Mouse (Mus musculus) heart, postnatal 10 days (tissue): ENCODE results near the gene Syne2. TPM values are rescaled to one million over a fixed set of nuclear protein-coding genes. Genes with fewer than 3 reads are reported as not detected.
"Not testable (repeated sequence)": the region's sequence is repeated elsewhere in the genome, so short reads cannot be mapped to it uniquely, and the experiment has no call there.

Experiments
- DNase-seq, 2 experiments: peaks; one replicate each; pipeline ENCODE4 v3.0.0; 2021
- intact Hi-C: fragments of 180-260 bp; cut with DNase I; formaldehyde crosslinking; loops from one replicate; pipeline ENCODE4 v1.15.1; 2025
- microRNA-seq, 2 experiments: library from miRNA; unstranded; fragments of <30 nt; microRNA quantifications; one replicate each; pipeline ENCODE4 v1.2.0; 2022
- total RNA-seq, 2 experiments: library from RNA; stranded (reverse); gene quantifications; 2 replicates each; pipeline ENCODE4 v1.2.3; 2021

The Syne2 gene
- total RNA-seq, 2 experiments from 2014 or later: 55.8 to 59.1 TPM

DNA sequence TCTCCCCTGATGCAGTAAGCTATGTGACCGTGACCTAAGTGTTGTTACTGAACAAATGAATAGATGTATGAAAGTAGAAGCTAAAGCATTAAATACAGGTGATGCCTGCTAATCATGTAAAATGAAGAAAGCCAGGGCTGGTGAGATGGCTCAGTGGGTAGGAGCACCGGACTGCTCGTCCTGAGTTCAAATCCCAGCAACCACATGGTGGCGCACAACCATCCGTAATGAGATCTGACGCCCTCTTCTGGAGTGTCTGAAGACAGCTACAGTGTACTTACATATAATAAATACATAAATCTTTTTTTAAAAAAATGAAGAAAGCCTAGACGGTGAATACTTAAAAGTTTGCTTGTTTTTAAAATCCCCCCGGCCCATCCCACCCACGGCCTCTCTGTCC is 315.1 kb downstream of the Syne2 start:
- DNase-seq: not testable (repeated sequence)
- intact Hi-C loops: loop anchor here (5.0 kb wide), 1 partner anchor 346 kb away; no protein-coding TSS in a partner anchor

DNA sequence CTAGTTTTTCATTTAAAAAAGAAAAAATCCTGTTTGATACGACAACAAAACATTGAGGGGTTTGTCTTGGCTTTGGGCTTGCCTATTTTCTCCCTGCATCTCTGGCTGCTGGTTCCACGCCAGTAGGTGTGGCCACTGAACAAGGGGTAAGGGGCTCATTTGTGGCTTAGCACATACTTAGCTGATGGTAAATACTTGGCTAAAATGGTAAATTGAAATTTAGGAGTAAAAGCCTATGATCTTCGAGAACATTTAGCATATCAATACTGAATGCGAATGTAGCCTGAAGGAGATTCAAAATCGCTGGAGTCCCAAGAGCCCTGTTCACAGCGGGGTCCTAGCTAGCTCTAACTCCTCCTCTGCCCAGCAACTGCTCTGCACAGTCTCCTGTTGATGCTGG is 318.8 kb downstream of the Syne2 start:
- no peak for DNase-seq
- intact Hi-C loops: no loop called here

DNA sequence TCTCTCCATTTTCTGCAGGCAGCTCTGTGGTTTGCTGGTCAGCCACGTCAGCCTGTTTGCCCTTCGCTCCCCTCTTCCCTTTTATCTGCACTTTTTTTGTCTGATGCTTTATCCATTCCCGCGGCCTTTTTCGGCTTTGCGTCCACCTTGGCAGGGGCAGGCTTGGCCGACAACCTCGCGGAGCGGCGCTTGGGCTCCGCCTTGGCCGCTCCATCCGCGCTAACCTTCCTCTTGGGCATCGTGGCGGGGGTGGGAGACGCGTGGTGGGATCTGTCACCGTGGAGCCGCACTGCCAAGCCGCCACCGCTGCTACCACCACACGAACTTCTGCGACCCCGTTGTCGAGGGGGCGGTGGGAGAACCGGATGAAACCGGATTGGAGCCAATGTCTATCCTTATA is 334.5 kb downstream of the Syne2 start:
- DNase-seq, intact Hi-C loops: not testable (repeated sequence)

Small RNA genes lying within 50 kb of the gene (microRNA-seq; reads per million reads assigned to microRNA genes)
- gene Mir5101: 0.70 to 1.4 reads per million in 2 experiments

Other genes with a start within 250 kb of the Syne2 start
- 10 to 100 TPM; 35.4 to 36.9 TPM for gene Ppp2r5e, start 221.9 kb upstream of the Syne2 start, total RNA-seq
- 1 to 10 TPM; 2.5 to 3.6 TPM for gene Wdr89, start 148.6 kb upstream of the Syne2 start, total RNA-seq
- 10 to 100 TPM; 17.9 to 20.8 TPM for gene Sgpp1, start 82.4 kb upstream of the Syne2 start, total RNA-seq